Mouse (Mus musculus) adrenal gland, adult 10 weeks (tissue): ENCODE measurements around the gene Uxs1. TPM values are rescaled to one million over a fixed set of nuclear protein-coding genes. Genes with fewer than 3 reads are reported as not detected.

Experiments
- polyA plus RNA-seq: library from polyadenylated mRNA; stranded (reverse); fragments of 350-450 nt; fragmentation: Illumina TruSeq; extraction: RNeasy Lipid Tissue Mini Kit (QIAGEN cat#74804); gene quantifications from one replicate; pipeline ENCODE4 v1.2.3, GENCODE M21; 2014; ENCODE audit warnings: low read depth, low replicate concordance

Gene Uxs1
- 202 TPM for polyA plus RNA-seq

GRCm38 (mm10) chr1:43827763-43828194, at the start of gene Uxs1:
TSS of gene Uxs1 (minus strand) at chr1:43827800.

DNA sequence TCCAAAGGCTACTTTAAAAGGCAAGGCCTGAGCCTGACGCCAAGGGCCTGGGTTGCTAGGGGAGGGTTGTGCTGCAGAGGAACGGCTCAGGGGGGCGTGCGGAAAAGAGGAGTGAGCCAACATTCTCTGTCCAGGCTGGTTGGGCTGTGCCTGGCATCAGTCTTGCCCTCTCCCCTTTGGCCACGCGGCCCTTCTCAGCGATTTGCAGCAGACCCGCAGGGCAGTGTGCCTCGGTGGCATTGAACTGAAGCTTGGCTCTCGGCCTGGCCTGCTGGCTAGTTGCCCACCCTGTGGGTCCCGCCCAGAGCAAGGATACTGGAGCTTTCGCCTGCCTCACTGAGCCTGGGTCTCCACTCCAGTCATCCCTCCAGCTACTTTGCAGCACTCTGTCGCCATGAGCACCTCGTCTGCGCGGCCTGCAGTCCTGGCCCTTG, 97.1 kb downstream of the Uxs1 start, which contains the start of gene 1500015O10Rik:
1500015O10Rik (plus strand) TSS at position 112 of the 434 bp plus-strand sequence.

Other genes with a start within 250 kb of the Uxs1 start
- 52.4 TPM for gene 1500015O10Rik, start 97.2 kb downstream of the Uxs1 start, polyA plus RNA-seq
- gene Tpp2, start 105.8 kb upstream of the Uxs1 start, polyA plus RNA-seq: 124 TPM
- not detected for gene Mettl21c, start 192.2 kb upstream of the Uxs1 start, polyA plus RNA-seq
- 0.35 TPM for gene Gm8251, start 234.1 kb upstream of the Uxs1 start, polyA plus RNA-seq